Mouse (Mus musculus) myocyte (in vitro differentiated cells): ENCODE results near the gene Plcl2. TPM values are rescaled to one million over a fixed set of nuclear protein-coding genes. Genes with fewer than 3 reads are reported as not detected.

Experiments
- H3K27me3 ChIP-seq: one replicate; pipeline ENCODE4 v1.6.1; 2011; ENCODE audit not compliant: control insufficient read depth, insufficient read depth, insufficient read length
- H3K36me3 ChIP-seq: one replicate; pipeline ENCODE4 v1.6.1; 2011; ENCODE audit not compliant: control insufficient read depth, insufficient read depth
- H3K4me2 ChIP-seq: one replicate; pipeline ENCODE4 v1.6.1; 2011; ENCODE audit warnings: low read depth, control low read depth
- H3K4me3 ChIP-seq: one replicate; pipeline ENCODE4 v1.5.1; 2011; ENCODE audit warnings: mild to moderate bottlenecking, control low read depth, moderate library complexity
- H3K79me2 ChIP-seq: one replicate; pipeline ENCODE4 v1.6.1; 2011; ENCODE audit not compliant: control insufficient read depth, insufficient read depth
- H3ac ChIP-seq: one replicate; pipeline ENCODE4 v1.6.1; 2011; ENCODE audit not compliant: control insufficient read depth, insufficient read length
- CEBPB ChIP-seq: IDR thresholded peaks from 2 replicates; pipeline ENCODE4 v1.6.1; 2011; ENCODE audit warnings: mild to moderate bottlenecking, moderate library complexity; ENCODE audit not compliant: poor library complexity, insufficient read depth, severe bottlenecking
- E2F4 ChIP-seq: IDR thresholded peaks from one replicate; pipeline ENCODE4 v1.6.1; 2011; ENCODE audit warnings: mild to moderate bottlenecking, control low read depth, moderate library complexity; ENCODE audit not compliant: insufficient read depth
- MAX ChIP-seq: IDR thresholded peaks from one replicate; pipeline ENCODE4 v1.6.1; 2011; ENCODE audit warnings: low read depth, mild to moderate bottlenecking, control low read depth
- MYOD1 ChIP-seq, 3 experiments: IDR thresholded peaks; one replicate each; pipeline ENCODE4 v1.6.1; 2011; ENCODE audit warnings: control low read depth in 2 of 3, low read depth in 2 of 3, mild to moderate bottlenecking in 2 of 3, moderate library complexity in 1 of 3; ENCODE audit not compliant: insufficient read length in 2 of 3, control insufficient read depth in 1 of 3
- MYOG ChIP-seq, 3 experiments: IDR thresholded peaks; one replicate each; pipeline ENCODE4 v1.6.1; 2011; ENCODE audit warnings: control low read depth in 2 of 3, low read depth in 2 of 3, mild to moderate bottlenecking in 2 of 3; ENCODE audit not compliant: insufficient read length in 2 of 3, control insufficient read depth in 1 of 3, insufficient read depth in 1 of 3
- POLR2A ChIP-seq: IDR thresholded peaks from one replicate; pipeline ENCODE4 v1.6.1; 2011; ENCODE audit warnings: low read depth, mild to moderate bottlenecking, control low read depth, moderate library complexity; ENCODE audit not compliant: insufficient read length
- POLR2AphosphoS2 ChIP-seq: IDR thresholded peaks from one replicate; pipeline ENCODE4 v1.6.1; 2011; ENCODE audit warnings: low read depth, control low read depth; ENCODE audit not compliant: insufficient read length
- REST ChIP-seq: IDR thresholded peaks from one replicate; pipeline ENCODE4 v1.6.1; 2011; ENCODE audit warnings: mild to moderate bottlenecking, control low read depth, moderate library complexity; ENCODE audit not compliant: insufficient read depth, insufficient read length
- SRF ChIP-seq: IDR thresholded peaks from one replicate; pipeline ENCODE4 v1.6.1; 2011; ENCODE audit warnings: low read depth; ENCODE audit not compliant: control insufficient read depth, insufficient read length
- TCF12 ChIP-seq: IDR thresholded peaks from one replicate; pipeline ENCODE4 v1.6.1; 2011; ENCODE audit warnings: mild to moderate bottlenecking, control low read depth; ENCODE audit not compliant: poor library complexity, insufficient read depth, severe bottlenecking
- TCF3 ChIP-seq: IDR thresholded peaks from one replicate; pipeline ENCODE4 v1.6.1; 2011; ENCODE audit warnings: low read depth, control low read depth; ENCODE audit not compliant: insufficient read length
- USF1 ChIP-seq: IDR thresholded peaks from one replicate; pipeline ENCODE4 v1.6.1; 2011; ENCODE audit warnings: low read depth, mild to moderate bottlenecking, control low read depth, moderate library complexity
- polyA plus RNA-seq: library from polyadenylated mRNA; unstranded; fragments of >200 nt; fragmentation: generic; extraction: Trizol; gene quantifications from one replicate; pipeline ENCODE4 v1.2.1, GENCODE M21; 2012; ENCODE audit warnings: missing spikeins

Gene Plcl2
- polyA plus RNA-seq, 1 experiment, result 13.2 TPM

GRCm38 (mm10) chr17:50469543-50470431 lies 39.4 kb upstream of the Plcl2 start:
- Histone ChIP-seq H3K36me3 (no peaks in the 10 kb centered on the region), H3K4me2 (peak overlapping the region; percentile 97)
- TF ChIP-seq MYOD1 (IDR thresholded peaks at IDR 0.05; ENCODE audit: control insufficient read depth in 1 of 3, insufficient read length in 2 of 3, low read depth in 2 of 3) (no peak), SRF (no peak), CEBPB (no peak), MAX (no peak), MYOG (IDR thresholded peaks at IDR 0.05; ENCODE audit: control insufficient read depth in 1 of 3, insufficient read depth in 1 of 3, insufficient read length in 2 of 3, low read depth in 2 of 3) (no peak)

GRCm38 (mm10) chr17:50470432-50471078 lies 38.6 kb upstream of the Plcl2 start:
- Histone ChIP-seq H3K4me2 (peak overlapping the region; percentile 97), H3K27me3 (no peaks in the 10 kb centered on the region), H3K79me2 (no peaks in the 10 kb centered on the region), H3K36me3 (no peaks in the 10 kb centered on the region), H3ac (no peak overlapping the region), H3K4me3 (peak overlapping the region; percentile 30)
- TF ChIP-seq CEBPB (no peak), MYOD1 (IDR thresholded peaks at IDR 0.05; ENCODE audit: control insufficient read depth in 1 of 3, insufficient read length in 2 of 3, low read depth in 2 of 3) (peak in 2 of 3 experiments; percentile 39 to 61), POLR2A (peak; percentile 52), USF1 (no peak), POLR2AphosphoS2 (peak; percentile 48), MAX (no peak), E2F4 (no peak), TCF12 (no peak), MYOG (IDR thresholded peaks at IDR 0.05; ENCODE audit: control insufficient read depth in 1 of 3, insufficient read depth in 1 of 3, insufficient read length in 2 of 3, low read depth in 2 of 3) (peak in 2 of 3 experiments; percentile 43 to 57), REST (no peak), TCF3 (no peak), SRF (no peak)

More at GRCm38 (mm10) chr17:50469543-50470431, 39.4 kb upstream of the Plcl2 start:
- H3K4me3 ChIP-seq, result peak overlapping the region; percentile 30
- H3K27me3 ChIP-seq, result no peaks in the 10 kb centered on the region
- no peaks in the 10 kb centered on the region for H3K79me2 ChIP-seq
- no peak overlapping the region for H3ac ChIP-seq

- Histone ChIP-seq H3K36me3 (no peaks in the 10 kb centered on the region), H3K27me3 (no peaks in the 10 kb centered on the region), H3K79me2 (no peaks in the 10 kb centered on the region), H3K4me2 (peak overlapping the region; percentile 97), H3ac (no peak overlapping the region), H3K4me3 (no peak overlapping the region)
- TF ChIP-seq REST (no peak), CEBPB (no peak), TCF12 (no peak), SRF (no peak), TCF3 (no peak), E2F4 (no peak), MYOD1 (IDR thresholded peaks at IDR 0.05; ENCODE audit: control insufficient read depth in 1 of 3, insufficient read length in 2 of 3, low read depth in 2 of 3) (no peak), MYOG (IDR thresholded peaks at IDR 0.05; ENCODE audit: control insufficient read depth in 1 of 3, insufficient read depth in 1 of 3, insufficient read length in 2 of 3, low read depth in 2 of 3) (no peak), USF1 (no peak)
These were observed 38.0 kb upstream of the Plcl2 start for GRCm38 (mm10) chr17:50471230-50471629.

GRCm38 (mm10) chr17:50477277-50477676 lies 31.9 kb upstream of the Plcl2 start:
- no peaks in the 10 kb centered on the region for H3K36me3 ChIP-seq
- no peak for TF ChIP-seq TCF12
- TF ChIP-seq MYOG (IDR thresholded peaks at IDR 0.05; ENCODE audit: control insufficient read depth in 1 of 3, insufficient read depth in 1 of 3, insufficient read length in 2 of 3, low read depth in 2 of 3), result no peak
- no peak for TF ChIP-seq CEBPB
- no peak for TF ChIP-seq POLR2A
- H3K4me3 ChIP-seq, result no peak overlapping the region
- H3K79me2 ChIP-seq, result no peaks in the 10 kb centered on the region
- no peak overlapping the region for H3K4me2 ChIP-seq
- H3K27me3 ChIP-seq, result no peaks in the 10 kb centered on the region
- H3ac ChIP-seq, result no peak overlapping the region

- Histone ChIP-seq H3K79me2 (no peaks in the 10 kb centered on the region), H3K27me3 (no peaks in the 10 kb centered on the region), H3ac (no peak overlapping the region), H3K4me2 (no peak overlapping the region), H3K36me3 (no peaks in the 10 kb centered on the region), H3K4me3 (no peak overlapping the region)
- TF ChIP-seq SRF (no peak), MYOG (IDR thresholded peaks at IDR 0.05; ENCODE audit: control insufficient read depth in 1 of 3, insufficient read depth in 1 of 3, insufficient read length in 2 of 3, low read depth in 2 of 3) (no peak), TCF3 (no peak), POLR2A (no peak), USF1 (no peak), E2F4 (no peak), MAX (no peak), CEBPB (no peak), REST (no peak), POLR2AphosphoS2 (no peak), MYOD1 (IDR thresholded peaks at IDR 0.05; ENCODE audit: control insufficient read depth in 1 of 3, insufficient read length in 2 of 3, low read depth in 2 of 3) (no peak), TCF12 (no peak)
These were observed 28.3 kb upstream of the Plcl2 start for GRCm38 (mm10) chr17:50480867-50481266.
